Mouse (Mus musculus): ENCODE measurements around the gene Rraga. TPM values are rescaled to one million over a fixed set of nuclear protein-coding genes. Genes with fewer than 3 reads are reported as not detected.
A peak's percentile ranks its signal among the peaks of the same experiment; 100 is the strongest.

Gene Rraga
- polyA plus RNA-seq, 1 experiment from 2014 or later: 81.4 TPM

DNA sequence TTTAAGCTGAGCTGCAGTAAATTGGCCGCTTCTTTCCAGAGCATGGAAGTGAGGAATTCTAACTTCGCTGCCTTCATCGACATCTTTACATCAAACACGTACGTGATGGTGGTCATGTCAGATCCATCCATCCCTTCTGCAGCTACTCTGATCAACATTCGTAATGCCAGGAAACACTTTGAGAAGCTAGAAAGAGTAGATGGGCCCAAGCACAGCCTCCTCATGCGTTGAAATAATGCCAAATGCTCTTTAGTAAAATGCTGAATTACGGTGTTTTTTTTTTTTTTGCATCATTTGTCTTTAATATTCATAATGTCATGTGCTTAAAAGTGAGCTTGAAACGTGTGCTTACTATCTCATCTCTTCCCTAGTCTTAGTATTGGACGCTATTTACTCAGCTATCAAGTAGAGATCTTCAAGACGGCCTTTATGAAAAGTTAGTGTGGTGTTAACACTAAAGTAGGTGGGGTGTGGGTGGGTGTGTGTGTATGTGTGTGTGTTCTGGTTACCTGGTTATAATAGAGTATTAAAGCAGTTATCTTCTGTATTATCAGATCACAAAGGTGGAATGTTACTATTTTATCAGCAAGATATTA lies 1.3 kb downstream of the Rraga start:
- WGBS: 8% methylated on average over 11 of the region's 11 CpGs
- no peak for ATAC-seq
- Histone ChIP-seq H3K9me3 (ENCODE audit: control insufficient read depth, low read length) (no peaks in the 10 kb centered on the region), H3K9ac (ENCODE audit: low read depth, low read length) (peak overlapping the region; percentile 92), H3K27ac (ENCODE audit: low read length) (peak overlapping the region; percentile 93; the same call in 1 of the 2 replicates), H3K36me3 (ENCODE audit: control insufficient read depth, insufficient read depth, low read length) (peaks cover 5% of the 10 kb centered on the region; the same call in 1 of the 2 replicates), H3K4me3 (ENCODE audit: low read length) (peak overlapping the region; percentile 78), H3K4me2 (ENCODE audit: low read depth, low read length) (peak overlapping the region; percentile 89), H3K27me3 (replicated peaks; ENCODE audit: control insufficient read depth, insufficient read depth, low read length) (no peaks in the 10 kb centered on the region), H3K4me1 (ENCODE audit: control insufficient read depth, insufficient read depth, low read length) (peaks cover 9% of the 10 kb centered on the region)

DNA sequence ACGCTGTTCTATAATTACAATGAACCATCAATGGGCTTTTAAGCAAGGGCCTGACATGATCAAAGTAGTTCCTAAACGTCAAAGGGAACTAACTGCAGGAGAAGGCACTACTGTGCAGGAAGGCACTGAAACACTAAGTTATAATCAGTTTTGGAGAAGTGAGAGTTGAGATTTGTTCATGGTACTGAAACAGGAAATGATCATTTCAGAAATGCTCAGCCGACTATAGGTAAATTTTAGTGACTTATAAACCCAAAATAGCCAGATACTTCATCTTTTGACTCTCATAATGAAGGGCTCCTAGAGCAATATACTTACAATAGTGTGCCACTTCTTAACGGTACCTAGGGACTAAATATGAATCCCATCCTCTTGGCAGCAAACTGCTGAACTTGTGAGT lies 4.6 kb downstream of the Rraga start:
- Histone ChIP-seq H3K9me3 (ENCODE audit: control insufficient read depth, low read length) (no peaks in the 10 kb centered on the region), H3K4me3 (ENCODE audit: low read length) (no peak overlapping the region), H3K27ac (ENCODE audit: low read length) (no peak overlapping the region), H3K9ac (ENCODE audit: low read depth, low read length) (no peak overlapping the region), H3K27me3 (replicated peaks; ENCODE audit: control insufficient read depth, insufficient read depth, low read length) (no peaks in the 10 kb centered on the region), H3K4me2 (ENCODE audit: low read depth, low read length) (no peak overlapping the region), H3K36me3 (ENCODE audit: control insufficient read depth, insufficient read depth, low read length) (peaks cover 8% of the 10 kb centered on the region), H3K4me1 (ENCODE audit: control insufficient read depth, insufficient read depth, low read length) (peaks cover 9% of the 10 kb centered on the region)
- WGBS: 70% methylated on average over 4 of the region's 4 CpGs
- no peak for ATAC-seq

DNA sequence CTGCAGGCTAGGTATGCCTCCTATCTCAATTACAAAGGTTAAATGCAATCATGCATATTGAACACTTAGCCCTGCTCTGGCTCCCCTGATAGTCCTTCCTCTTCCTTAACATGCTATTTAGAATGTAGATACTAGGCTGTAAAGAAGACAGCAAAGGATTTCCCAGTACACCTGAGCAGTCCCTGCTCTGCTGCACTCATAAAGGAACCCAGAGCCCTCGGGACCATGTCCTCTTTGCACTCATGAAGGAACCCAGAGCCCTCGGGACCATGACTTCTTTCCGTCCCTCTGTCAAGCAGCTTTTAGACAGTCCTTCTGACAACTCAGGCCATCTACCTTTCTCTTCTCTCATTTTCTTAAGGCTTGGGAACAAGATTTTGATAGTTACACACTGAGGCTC lies 5.1 kb downstream of the Rraga start:
- H3K27me3 ChIP-seq (replicated peaks; ENCODE audit: control insufficient read depth, insufficient read depth, low read length): no peaks in the 10 kb centered on the region
- H3K4me2 ChIP-seq (ENCODE audit: low read depth, low read length): no peak overlapping the region
- no peak overlapping the region for H3K4me3 ChIP-seq (ENCODE audit: low read length)
- H3K36me3 ChIP-seq (ENCODE audit: control insufficient read depth, insufficient read depth, low read length): peaks cover 11% of the 10 kb centered on the region
- 87% methylated on average over 3 of the region's 3 CpGs for WGBS
- H3K27ac ChIP-seq (ENCODE audit: low read length): no peak overlapping the region
- H3K4me1 ChIP-seq (ENCODE audit: control insufficient read depth, insufficient read depth, low read length): peaks cover 9% of the 10 kb centered on the region
- no peaks in the 10 kb centered on the region for H3K9me3 ChIP-seq (ENCODE audit: control insufficient read depth, low read length)
- no peak overlapping the region for H3K9ac ChIP-seq (ENCODE audit: low read depth, low read length)
- no peak for ATAC-seq

DNA sequence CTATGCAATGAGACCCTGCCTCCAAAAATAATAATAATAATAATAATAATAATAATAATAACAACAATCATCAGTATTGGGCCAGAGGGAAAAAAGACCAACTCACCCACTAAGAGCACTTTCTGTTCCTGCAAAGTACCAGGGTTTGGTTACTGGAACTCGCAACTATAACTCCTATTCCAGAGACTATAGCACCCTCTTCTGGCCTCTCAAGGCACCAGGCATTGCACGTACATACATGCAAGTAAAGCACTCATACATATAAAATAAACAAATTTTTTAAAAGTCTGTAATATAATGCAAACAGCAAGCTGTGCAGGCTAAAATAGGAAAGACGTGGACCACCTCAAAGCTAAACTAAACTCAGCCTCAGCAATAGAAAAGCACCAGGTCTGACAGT lies 12.8 kb downstream of the Rraga start:
- no peaks in the 10 kb centered on the region for H3K27me3 ChIP-seq (replicated peaks; ENCODE audit: control insufficient read depth, insufficient read depth, low read length)
- H3K4me3 ChIP-seq (ENCODE audit: low read length): no peak overlapping the region
- no peak overlapping the region for H3K27ac ChIP-seq (ENCODE audit: low read length)
- H3K4me2 ChIP-seq (ENCODE audit: low read depth, low read length): no peak overlapping the region
- 86% methylated on average over 3 of the region's 3 CpGs for WGBS
- no peaks in the 10 kb centered on the region for H3K4me1 ChIP-seq (ENCODE audit: control insufficient read depth, insufficient read depth, low read length)
- no peak for ATAC-seq
- no peak overlapping the region for H3K9ac ChIP-seq (ENCODE audit: low read depth, low read length)
- no peaks in the 10 kb centered on the region for H3K9me3 ChIP-seq (ENCODE audit: control insufficient read depth, low read length)
- peaks cover 7% of the 10 kb centered on the region for H3K36me3 ChIP-seq (ENCODE audit: control insufficient read depth, insufficient read depth, low read length)

DNA sequence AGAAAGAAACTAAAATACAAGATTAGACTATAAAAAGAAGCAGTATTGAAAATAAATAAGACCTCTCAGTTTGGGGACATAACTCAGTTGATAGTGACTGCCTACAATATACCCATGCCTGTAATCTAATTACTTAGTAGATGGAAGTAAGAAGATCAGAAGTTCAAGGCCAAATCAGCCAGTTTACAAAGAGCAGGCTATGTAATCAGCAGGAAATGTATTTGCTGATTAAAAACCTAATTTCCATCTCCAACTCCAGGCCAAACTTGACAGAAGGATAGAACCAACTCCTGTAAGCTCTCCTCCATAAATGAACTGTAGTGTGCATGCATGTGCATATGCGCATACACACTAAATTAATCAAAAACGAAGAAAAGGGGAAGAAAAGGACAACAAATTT lies 15.8 kb downstream of the Rraga start:
- H3K27ac ChIP-seq (ENCODE audit: low read length): no peak overlapping the region
- H3K4me1 ChIP-seq (ENCODE audit: control insufficient read depth, insufficient read depth, low read length): no peaks in the 10 kb centered on the region
- H3K9me3 ChIP-seq (ENCODE audit: control insufficient read depth, low read length): no peaks in the 10 kb centered on the region
- no peak overlapping the region for H3K9ac ChIP-seq (ENCODE audit: low read depth, low read length)
- ATAC-seq: no peak
- H3K36me3 ChIP-seq (ENCODE audit: control insufficient read depth, insufficient read depth, low read length): peaks cover 4% of the 10 kb centered on the region; the same call in 1 of the 2 replicates
- no peaks in the 10 kb centered on the region for H3K27me3 ChIP-seq (replicated peaks; ENCODE audit: control insufficient read depth, insufficient read depth, low read length)
- no peak overlapping the region for H3K4me3 ChIP-seq (ENCODE audit: low read length)
- no peak overlapping the region for H3K4me2 ChIP-seq (ENCODE audit: low read depth, low read length)
- WGBS: 93% methylated on average over 2 of the region's 2 CpGs

DNA sequence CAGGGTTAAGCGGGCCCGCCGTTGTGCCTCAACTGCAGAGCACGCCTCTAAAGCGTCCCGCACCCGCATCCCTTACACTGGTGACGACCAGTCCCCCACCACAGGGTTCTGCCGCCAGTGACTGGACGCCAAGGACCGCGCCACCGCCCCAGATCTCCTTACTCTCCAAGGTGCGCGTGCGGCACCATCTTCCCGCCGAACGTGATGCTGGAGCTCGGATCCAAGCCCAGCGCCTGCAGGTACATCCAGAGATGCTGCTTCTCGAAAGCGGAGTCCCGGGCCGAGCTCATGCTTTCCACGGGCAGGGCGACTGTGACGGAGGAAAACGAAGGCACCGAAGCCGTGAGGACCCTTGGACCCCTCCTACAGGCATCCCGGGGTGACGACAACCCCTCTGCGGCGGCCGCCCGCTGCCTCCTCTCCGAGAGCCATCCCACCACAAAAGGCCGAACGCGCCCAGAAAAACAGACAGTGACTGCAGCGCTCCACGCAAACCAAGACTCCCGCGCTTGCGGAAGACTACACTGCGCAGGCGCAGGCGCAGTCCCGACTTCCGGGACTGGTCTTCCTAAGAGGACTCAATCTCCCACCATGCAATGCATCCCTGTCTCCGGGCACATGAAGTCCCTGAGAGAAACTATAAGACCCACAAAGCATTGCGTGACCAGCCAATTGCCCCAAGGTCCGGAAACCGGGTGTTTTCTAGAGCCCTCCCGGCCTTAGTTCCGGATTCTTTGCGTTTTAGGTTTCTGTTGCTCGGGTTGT lies 36.2 kb downstream of the Rraga start, which contains the start of gene Haus6:
TSS of gene Haus6 (minus strand) at position 532 of the 765 bp plus-strand sequence.
- Histone ChIP-seq H3K4me1 (ENCODE audit: control insufficient read depth, insufficient read depth, low read length) (no peaks in the 10 kb centered on the region), H3K4me3 (ENCODE audit: low read length) (peak within 1 kb of the TSS; percentile 96), H3K27ac (ENCODE audit: low read length) (peak within 1 kb of the TSS; percentile 60), H3K9ac (ENCODE audit: low read depth, low read length) (peak within 1 kb of the TSS; percentile 88), H3K9me3 (ENCODE audit: control insufficient read depth, low read length) (no peaks in the 10 kb centered on the region), H3K36me3 (ENCODE audit: control insufficient read depth, insufficient read depth, low read length) (no peaks in the 10 kb centered on the region), H3K4me2 (ENCODE audit: low read depth, low read length) (peak within 1 kb of the TSS; percentile 81), H3K27me3 (replicated peaks; ENCODE audit: control insufficient read depth, insufficient read depth, low read length) (no peaks in the 10 kb centered on the region)
- under 1% methylated on average over 59 of the region's 59 CpGs for WGBS
- peak; percentile 100 for ATAC-seq

DNA sequence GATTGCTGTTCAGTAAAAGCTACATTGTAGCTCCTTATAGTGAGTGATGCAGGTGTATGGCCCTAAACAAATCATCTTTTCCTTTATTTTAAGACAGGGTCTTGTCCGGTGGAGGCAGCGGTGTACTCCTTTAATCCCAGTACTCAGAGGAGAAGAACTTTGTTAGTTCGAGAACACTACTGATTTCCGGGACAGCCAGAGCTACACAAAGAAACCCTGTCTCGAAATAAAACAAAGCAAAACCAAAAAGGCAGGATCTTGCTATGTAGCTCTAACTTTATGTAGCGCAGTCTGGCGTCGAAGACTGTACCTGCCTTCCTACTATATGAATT lies 36.8 kb downstream of the Rraga start:
- Histone ChIP-seq H3K27ac (ENCODE audit: low read length) (peak overlapping the region; percentile 29; the same call in 1 of the 2 replicates), H3K27me3 (replicated peaks; ENCODE audit: control insufficient read depth, insufficient read depth, low read length) (no peaks in the 10 kb centered on the region), H3K36me3 (ENCODE audit: control insufficient read depth, insufficient read depth, low read length) (no peaks in the 10 kb centered on the region), H3K4me2 (ENCODE audit: low read depth, low read length) (peak overlapping the region; percentile 54), H3K4me1 (ENCODE audit: control insufficient read depth, insufficient read depth, low read length) (no peaks in the 10 kb centered on the region), H3K9ac (ENCODE audit: low read depth, low read length) (peak overlapping the region; percentile 53), H3K9me3 (ENCODE audit: control insufficient read depth, low read length) (no peaks in the 10 kb centered on the region), H3K4me3 (ENCODE audit: low read length) (peak overlapping the region; percentile 96)
- WGBS: 29% methylated on average over 8 of the region's 8 CpGs
- no peak for ATAC-seq

DNA sequence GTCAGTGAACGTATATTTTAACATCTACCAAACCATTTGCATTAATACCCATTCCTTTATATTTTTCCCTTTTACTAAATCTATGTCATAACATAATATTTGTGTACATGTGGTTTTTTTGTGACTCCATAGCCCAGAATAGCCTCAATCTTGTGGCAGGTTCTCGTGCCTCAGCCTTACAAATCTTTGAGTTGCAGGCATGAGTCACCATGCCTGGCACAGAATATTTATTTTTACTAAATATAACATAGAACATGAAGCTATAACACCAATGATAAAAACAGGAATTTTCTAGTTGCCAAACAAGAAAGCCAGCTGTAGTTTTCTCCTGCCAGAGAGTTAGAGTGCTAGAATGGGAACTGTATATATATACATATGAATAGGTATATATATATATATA lies 45.0 kb downstream of the Rraga start:
- H3K27me3 ChIP-seq (replicated peaks; ENCODE audit: control insufficient read depth, insufficient read depth, low read length): no peaks in the 10 kb centered on the region

DNA sequence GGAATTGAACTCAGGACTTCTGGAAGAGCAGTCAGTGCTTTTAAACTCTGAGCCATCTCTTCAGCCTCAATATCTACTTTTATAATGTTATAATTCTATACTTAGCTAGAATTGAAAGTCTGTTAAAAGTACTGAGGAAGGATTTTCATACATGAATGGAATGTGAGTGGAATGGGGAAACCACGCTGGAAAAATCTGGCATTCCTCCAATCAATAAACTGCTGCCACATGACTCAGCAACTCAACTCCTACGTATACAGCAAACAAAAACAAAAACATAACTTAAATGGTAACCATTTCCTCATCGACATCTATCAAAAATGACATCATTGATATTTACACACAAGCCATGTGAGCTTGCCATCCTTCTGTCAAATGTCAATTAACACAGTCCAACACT lies 46.6 kb downstream of the Rraga start:
- no peak for ATAC-seq
- H3K27me3 ChIP-seq (replicated peaks; ENCODE audit: control insufficient read depth, insufficient read depth, low read length): no peaks in the 10 kb centered on the region
- no peaks in the 10 kb centered on the region for H3K9me3 ChIP-seq (ENCODE audit: control insufficient read depth, low read length)
- no peak overlapping the region for H3K27ac ChIP-seq (ENCODE audit: low read length)
- no peak overlapping the region for H3K4me3 ChIP-seq (ENCODE audit: low read length)
- H3K4me2 ChIP-seq (ENCODE audit: low read depth, low read length): no peak overlapping the region
- 57% methylated on average over 3 of the region's 3 CpGs for WGBS
- no peaks in the 10 kb centered on the region for H3K4me1 ChIP-seq (ENCODE audit: control insufficient read depth, insufficient read depth, low read length)
- no peaks in the 10 kb centered on the region for H3K36me3 ChIP-seq (ENCODE audit: control insufficient read depth, insufficient read depth, low read length)
- H3K9ac ChIP-seq (ENCODE audit: low read depth, low read length): no peak overlapping the region

More for the DNA sequence above, 45.0 kb downstream of the Rraga start:
- Histone ChIP-seq H3K27ac (ENCODE audit: low read length) (no peak overlapping the region), H3K9me3 (ENCODE audit: control insufficient read depth, low read length) (no peaks in the 10 kb centered on the region), H3K9ac (ENCODE audit: low read depth, low read length) (no peak overlapping the region), H3K4me2 (ENCODE audit: low read depth, low read length) (no peak overlapping the region), H3K36me3 (ENCODE audit: control insufficient read depth, insufficient read depth, low read length) (no peaks in the 10 kb centered on the region), H3K4me1 (ENCODE audit: control insufficient read depth, insufficient read depth, low read length) (no peaks in the 10 kb centered on the region), H3K4me3 (ENCODE audit: low read length) (no peak overlapping the region)
- 72% methylated on average over 2 of the region's 2 CpGs for WGBS
- no peak for ATAC-seq
